Mouse (Mus musculus): ENCODE measurements at regions not wholly inside any gene's neighbourhood (a gene's known extent, or its start where the extent isn't known, plus 50 kb on each side); places are given as distances from the start of the nearest gene placed in this dataset.

- DNase-seq, result peak; percentile 62
Observed at GRCm38 (mm10) chr6:91619735-91620732, 63.8 kb upstream of the Slc6a6 start.

DNA sequence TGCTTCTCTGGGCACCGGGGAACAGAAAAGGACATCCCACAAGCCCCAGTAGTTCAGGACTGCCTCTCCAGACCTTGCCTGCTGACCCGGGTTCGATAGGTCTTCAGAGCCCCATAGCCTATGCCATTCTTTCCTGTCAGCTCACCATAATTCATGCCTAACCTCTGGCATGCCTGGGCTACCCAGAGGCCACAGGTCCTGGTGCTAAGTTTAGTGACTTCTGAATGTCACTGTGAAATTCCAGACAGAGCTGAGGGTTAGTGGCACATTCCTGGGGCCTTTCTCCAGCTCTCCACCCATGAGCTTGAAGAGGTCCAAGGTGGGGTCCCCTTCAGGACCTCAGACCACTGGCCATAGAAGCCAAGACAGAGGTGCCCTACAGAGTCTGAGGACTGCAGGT lies 62.4 kb upstream of the Slc6a6 start:
- no peak for DNase-seq

DNA sequence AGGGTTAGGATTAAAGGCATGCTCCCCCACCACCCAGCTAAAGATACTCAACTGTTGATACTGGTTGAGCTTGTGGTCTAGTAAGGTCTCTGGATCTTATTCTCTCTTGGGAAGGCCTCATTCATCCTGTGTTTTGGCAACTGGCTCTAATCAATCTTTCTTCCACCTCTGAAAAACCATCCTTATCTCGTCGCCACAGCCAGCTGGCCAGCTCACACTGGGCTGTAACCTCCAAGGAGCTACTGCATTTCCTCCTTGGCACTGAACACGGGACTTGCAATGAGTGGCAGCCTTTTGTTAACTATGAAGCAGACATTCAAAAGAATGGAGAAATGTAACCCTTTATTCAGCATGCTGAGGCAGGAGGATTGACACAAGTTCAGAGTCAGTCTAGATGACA lies 61.4 kb upstream of the Slc6a6 start:
- DNase-seq, result no peak

- no peak for DNase-seq
Observed at GRCm38 (mm10) chr6:91623646-91624045, 60.2 kb upstream of the Slc6a6 start.

DNA sequence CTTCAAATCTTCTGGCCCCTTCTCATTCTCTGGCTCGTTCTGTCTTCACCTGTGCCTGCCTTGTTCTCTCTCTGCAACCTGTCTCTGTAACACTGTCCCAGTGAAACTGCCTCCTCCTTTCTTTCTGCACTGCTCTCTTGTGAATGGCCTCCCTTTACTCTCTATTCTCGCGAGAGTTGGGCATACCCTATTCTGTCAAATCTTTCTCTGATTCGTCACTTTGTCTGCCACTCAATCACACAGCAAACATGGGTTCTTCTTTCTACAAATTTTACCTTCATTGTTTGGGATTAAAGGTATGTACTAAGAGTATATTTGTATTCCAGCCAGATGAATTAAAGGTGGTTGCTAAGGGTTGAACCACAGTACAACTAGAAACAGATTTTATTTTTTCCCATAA lies 54.6 kb upstream of the Slc6a6 start:
- DNase-seq, result no peak

DNA sequence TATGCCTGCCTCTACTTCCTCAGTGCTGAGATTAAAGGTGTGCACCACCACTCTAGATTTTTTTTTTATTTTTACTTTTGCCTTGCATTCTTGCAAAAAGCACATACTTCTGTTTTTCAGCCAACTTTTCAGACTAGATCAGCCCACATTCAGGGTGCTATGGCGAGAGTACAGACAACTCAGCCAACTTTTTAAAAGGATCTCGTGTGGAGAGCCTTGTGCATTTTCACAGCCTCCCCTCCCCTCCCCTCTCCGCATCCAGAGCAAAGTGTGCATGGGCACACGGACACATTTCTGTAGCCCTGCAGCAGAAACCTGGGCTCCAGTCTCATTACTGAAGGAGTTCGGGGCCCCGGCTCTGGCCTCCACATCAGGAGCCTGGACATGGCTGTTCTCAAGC lies 52.6 kb upstream of the Slc6a6 start:
- no peak for DNase-seq

All from heart, postnatal 4 days (tissue).